Mouse (Mus musculus) embryonic stem cell, embryonic (primary cell): ENCODE results near the gene Tead3.

Source experiments
- CTCF ChIA-PET, 4 experiments: fragments of 300-600 bp in 2 of 4; fragments of 350-600 bp in 2 of 4; sonication (Branson Sonifier 250); formaldehyde crosslinking; loops; one replicate each; lab custom pipeline; 2022; ENCODE audit warnings: inconsistent platforms in 2 of 4; lab: Charles Lee
- POLR2A ChIA-PET, 4 experiments: fragments of 300-600 bp in 2 of 4; fragments of 350-600 bp in 2 of 4; sonication (Branson Sonifier 250); formaldehyde crosslinking; loops; one replicate each; lab custom pipeline; 2022; ENCODE audit warnings: antibody characterized with exemption in 4 of 4, inconsistent platforms in 1 of 4; lab: Charles Lee

Tead3 gene

GRCm38 (mm10) chr17:28290262-28290661 lies 60.4 kb downstream of the Tead3 start:
- CTCF ChIA-PET: interaction anchor here in 3 of 4 experiments (0.5 to 1.6 kb wide), 9 partner anchors 9 to 217 kb away, joined by 3 to 5 read pairs (median 3); no protein-coding TSS in a partner anchor
- POLR2A ChIA-PET: interaction anchor here in 2 of 4 experiments (0.7 to 1.8 kb wide), 4 partner anchors 14 to 64 kb away, joined by 3 to 5 read pairs (median 5); no protein-coding TSS in a partner anchor

- ChIA-PET POLR2A (interaction anchor here in 2 of 4 experiments (0.6 to 1.6 kb wide), 4 partner anchors 16 to 200 kb away, joined by 3 read pairs; no protein-coding TSS in a partner anchor), CTCF (no interaction called here)
Observed at GRCm38 (mm10) chr17:28287980-28288379, 62.6 kb downstream of the Tead3 start.

GRCm38 (mm10) chr17:28287578-28287977 lies 63.0 kb downstream of the Tead3 start:
- CTCF ChIA-PET: interaction anchor here in 1 of 4 experiments (1.0 kb wide), 1 partner anchor 17 kb away, joined by 3 read pairs; no protein-coding TSS in a partner anchor
- POLR2A ChIA-PET: interaction anchor here in 3 of 4 experiments (0.5 to 1.6 kb wide), 8 partner anchors 16 to 537 kb away, joined by 3 to 4 read pairs (median 3); partner anchors contain the start of gene Def6 (in 1 of the 3)

GRCm38 (mm10) chr17:28286964-28287363 lies 63.7 kb downstream of the Tead3 start:
- POLR2A ChIA-PET: interaction anchor here in 2 of 4 experiments (0.5 to 1.6 kb wide), 7 partner anchors 9 to 43 kb away, joined by 3 read pairs; no protein-coding TSS in a partner anchor
- CTCF ChIA-PET: interaction anchor here in 1 of 4 experiments (1.0 to 1.6 kb wide), 3 partner anchors 17 to 61 kb away, joined by 3 to 5 read pairs (median 4); no protein-coding TSS in a partner anchor

GRCm38 (mm10) chr17:28286133-28286532 lies 64.5 kb downstream of the Tead3 start:
- ChIA-PET POLR2A (interaction anchor here (0.5 to 3.8 kb wide), 14 partner anchors 8 to 74 kb away, joined by 3 to 19 read pairs (median 4); partner anchors contain the start of gene Rpl10a (in 1 of the 4)), CTCF (interaction anchor here (0.5 to 2.0 kb wide), 9 partner anchors 11 to 89 kb away, joined by 3 to 5 read pairs (median 4); no protein-coding TSS in a partner anchor)

- POLR2A ChIA-PET: interaction anchor here in 2 of 4 experiments (0.6 to 3.8 kb wide), 5 partner anchors 11 to 47 kb away, joined by 3 to 19 read pairs (median 3); partner anchors contain the start of gene Rpl10a (in 1 of the 2)
- CTCF ChIA-PET: interaction anchor here in 2 of 4 experiments (0.6 to 1.6 kb wide), 2 partner anchors 57 to 958 kb away, joined by 4 to 5 read pairs; no protein-coding TSS in a partner anchor
Observed at GRCm38 (mm10) chr17:28283199-28283598, 67.4 kb downstream of the Tead3 start.

- POLR2A ChIA-PET: interaction anchor here in 2 of 4 experiments (1.2 to 1.6 kb wide), 4 partner anchors 13 to 30 kb away, joined by 3 to 7 read pairs (median 4); no protein-coding TSS in a partner anchor
Observed at GRCm38 (mm10) chr17:28281866-28282441, 68.7 kb downstream of the Tead3 start.

More at GRCm38 (mm10) chr17:28281866-28282441, 68.7 kb downstream of the Tead3 start:
- CTCF ChIA-PET: interaction anchor here in 3 of 4 experiments (1.1 to 6.3 kb wide), 6 partner anchors 8 to 56 kb away, joined by 3 to 44 read pairs (median 4); partner anchors contain the start of gene Ppard (in 1 of the 3)
